Mouse (Mus musculus) embryonic facial prominence, embryonic 15.5 days (tissue): ENCODE measurements around the gene Slc5a4b. TPM values are rescaled to one million over a fixed set of nuclear protein-coding genes. Genes with fewer than 3 reads are reported as not detected.

Source experiments
- ATAC-seq: fragments of 200-750 bp; cut with Nextera tagmentation; 2 replicates; pipeline ENCODE4 v1.8.0; 2017; ENCODE audit warnings: low read depth, moderate TSS enrichment; ENCODE audit not compliant: insufficient number of reproducible peaks, low FRiP score, low TSS enrichment
- H3K27ac ChIP-seq: fragments of 300-500 bp; sonication (generic); replicated peaks from 2 replicates; pipeline ENCODE4 v1.5.1; 2015; ENCODE audit warnings: mild to moderate bottlenecking, inconsistent platforms
- H3K27me3 ChIP-seq: fragments of 300-500 bp; sonication (generic); 2 replicates; pipeline ENCODE4 v1.6.1; 2015; ENCODE audit warnings: inconsistent platforms
- H3K36me3 ChIP-seq: fragments of 300-500 bp; sonication (generic); 2 replicates; pipeline ENCODE4 v1.6.1; 2015; ENCODE audit warnings: mild to moderate bottlenecking, inconsistent platforms
- H3K4me1 ChIP-seq: fragments of 300-500 bp; sonication (generic); 2 replicates; pipeline ENCODE4 v1.6.1; 2015; ENCODE audit warnings: inconsistent platforms
- H3K4me2 ChIP-seq: fragments of 300-500 bp; sonication (generic); replicated peaks from 2 replicates; pipeline ENCODE4 v1.6.1; 2015; ENCODE audit warnings: mild to moderate bottlenecking, inconsistent platforms
- H3K4me3 ChIP-seq: fragments of 300-500 bp; sonication (generic); replicated peaks from 2 replicates; pipeline ENCODE4 v1.5.1; 2015; ENCODE audit warnings: mild to moderate bottlenecking, inconsistent platforms
- H3K9ac ChIP-seq: fragments of 300-500 bp; sonication (generic); 2 replicates; pipeline ENCODE4 v1.6.1; 2015; ENCODE audit warnings: inconsistent platforms
- H3K9me3 ChIP-seq: fragments of 300-500 bp; sonication (generic); replicated peaks from 2 replicates; pipeline ENCODE4 v1.6.1; 2016; ENCODE audit warnings: inconsistent platforms
- WGBS: fragments of 180-500 bp; shearing (Covaris S2); methylation state at CpG from one replicate; pipeline ENCODE4 v1.1.7; 2015; 5-methylcytosine and 5-hydroxymethylcytosine counted together
- polyA plus RNA-seq: library from polyadenylated mRNA; unstranded; fragments of >200 nt; fragmentation: Nextera tagmentation; extraction: Ambion mirVana; gene quantifications from 2 replicates; pipeline ENCODE4 v1.2.1, GENCODE M21; 2015

Slc5a4b gene
- polyA plus RNA-seq, result not detected in 2 replicates

DNA sequence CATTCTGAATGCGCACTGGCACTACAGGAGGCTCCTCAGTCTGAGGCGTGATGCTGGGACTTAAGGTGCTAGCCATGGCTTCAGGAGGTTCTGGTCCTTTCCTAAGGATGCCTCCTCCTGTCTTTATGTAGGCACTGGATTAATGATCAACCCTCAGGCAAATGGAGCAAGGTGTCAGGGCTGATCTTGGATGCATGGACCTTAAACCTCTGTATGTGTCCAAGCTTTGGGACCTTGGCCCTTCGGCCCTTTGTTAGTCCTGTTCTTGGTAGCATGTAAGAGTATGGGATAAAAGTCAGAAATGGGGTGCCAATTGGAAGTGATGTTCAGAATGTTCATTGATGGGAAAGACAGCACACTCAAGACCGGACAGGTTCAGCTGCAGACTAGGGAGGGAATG is at the start of gene Slc5a4b:
Gene Slc5a4b (minus strand): TSS at position 101 of the 400 bp plus-strand sequence.
- WGBS, result 87% methylated on average over 4 of the region's 4 CpGs

DNA sequence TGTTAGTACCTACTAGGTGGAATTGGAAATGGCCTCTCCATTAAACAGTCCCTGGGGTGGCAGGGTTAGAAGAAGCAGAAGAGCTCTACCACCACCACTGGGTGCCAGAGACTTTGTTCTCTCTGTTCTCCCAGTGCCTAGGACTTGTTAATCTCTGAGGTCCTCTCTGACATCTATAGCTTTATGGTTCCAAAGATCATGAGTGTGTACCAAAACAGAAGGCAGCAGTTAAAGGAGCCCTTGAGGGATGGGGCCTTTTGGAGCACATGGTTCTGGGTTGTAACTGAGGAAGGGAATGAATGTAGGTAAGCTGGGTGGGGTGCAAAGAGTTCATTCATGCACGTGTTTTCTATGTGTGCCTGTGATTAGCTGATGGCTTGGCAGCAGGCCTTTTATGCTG is 47.2 kb upstream of the Slc5a4b start:
- no peaks in the 10 kb centered on the region for H3K4me1 ChIP-seq
- H3K9ac ChIP-seq, result no peak overlapping the region
- H3K4me3 ChIP-seq, result no peak overlapping the region
- H3K27me3 ChIP-seq, result no peaks in the 10 kb centered on the region
- H3K36me3 ChIP-seq, result no peaks in the 10 kb centered on the region
- WGBS, result 71% methylated on average over 1 of the region's 1 CpGs
- no peak for ATAC-seq
- H3K27ac ChIP-seq, result no peak overlapping the region
- H3K4me2 ChIP-seq, result no peak overlapping the region
- H3K9me3 ChIP-seq, result no peaks in the 10 kb centered on the region

More for the DNA sequence above, at the start of gene Slc5a4b:
- no peaks in the 10 kb centered on the region for H3K4me1 ChIP-seq
- H3K27ac ChIP-seq, result no peak within 1 kb of the TSS
- no peak for ATAC-seq
- no peak within 1 kb of the TSS for H3K4me3 ChIP-seq
- H3K36me3 ChIP-seq, result no peaks in the 10 kb centered on the region
- H3K27me3 ChIP-seq, result no peaks in the 10 kb centered on the region
- H3K9ac ChIP-seq, result no peak within 1 kb of the TSS
- no peak within 1 kb of the TSS for H3K4me2 ChIP-seq
- H3K9me3 ChIP-seq, result no peaks in the 10 kb centered on the region

DNA sequence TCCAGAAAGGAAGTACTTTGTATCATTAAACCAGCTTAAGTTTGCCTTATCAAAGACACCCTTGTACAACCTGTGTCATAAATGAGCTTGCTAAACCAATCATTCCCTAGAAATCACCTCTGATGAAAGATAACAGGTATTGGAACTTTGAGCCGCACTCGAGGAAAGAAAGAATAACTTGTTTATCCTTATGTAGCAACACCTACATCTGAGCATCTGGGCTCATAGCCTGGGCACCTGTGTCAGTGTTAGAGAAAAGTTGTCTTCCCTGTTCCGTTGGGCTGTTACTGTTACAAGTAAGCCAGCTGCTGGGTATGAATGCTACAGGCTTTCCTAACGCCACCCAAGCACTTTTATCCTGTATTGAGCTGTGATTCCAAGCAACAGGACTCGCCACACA is 46.8 kb upstream of the Slc5a4b start:
- H3K4me3 ChIP-seq, result no peak overlapping the region
- no peak overlapping the region for H3K4me2 ChIP-seq
- no peak overlapping the region for H3K27ac ChIP-seq
- no peak overlapping the region for H3K9ac ChIP-seq
- no peaks in the 10 kb centered on the region for H3K27me3 ChIP-seq
- no peaks in the 10 kb centered on the region for H3K4me1 ChIP-seq
- no peaks in the 10 kb centered on the region for H3K9me3 ChIP-seq
- no peaks in the 10 kb centered on the region for H3K36me3 ChIP-seq
- no peak for ATAC-seq
- 74% methylated on average over 5 of the region's 5 CpGs for WGBS

DNA sequence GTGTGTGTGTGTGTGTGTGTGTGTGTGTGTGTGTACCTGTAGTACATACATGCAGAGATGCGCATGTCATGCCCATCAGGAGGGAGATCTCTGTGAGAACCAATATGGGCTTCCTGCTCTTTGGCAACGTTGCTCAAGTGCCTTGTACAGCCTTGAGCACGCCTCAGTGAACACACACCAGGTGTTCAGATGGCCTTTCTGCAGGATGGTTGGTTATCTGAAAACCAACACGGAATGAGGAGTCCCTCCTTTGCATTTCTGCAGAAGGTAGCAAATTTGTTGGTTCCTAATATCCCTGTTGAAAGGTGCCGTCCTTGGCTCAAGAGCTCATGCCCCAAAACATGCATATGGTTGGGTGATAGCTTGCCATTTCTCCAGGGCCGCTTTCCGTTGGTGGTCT is 45.1 kb upstream of the Slc5a4b start:
- Histone ChIP-seq H3K4me3 (no peak overlapping the region), H3K27me3 (no peaks in the 10 kb centered on the region), H3K9ac (no peak overlapping the region), H3K36me3 (no peaks in the 10 kb centered on the region), H3K27ac (no peak overlapping the region), H3K9me3 (no peaks in the 10 kb centered on the region), H3K4me2 (no peak overlapping the region), H3K4me1 (no peaks in the 10 kb centered on the region)
- 83% methylated on average over 7 of the region's 7 CpGs for WGBS
- ATAC-seq, result no peak

DNA sequence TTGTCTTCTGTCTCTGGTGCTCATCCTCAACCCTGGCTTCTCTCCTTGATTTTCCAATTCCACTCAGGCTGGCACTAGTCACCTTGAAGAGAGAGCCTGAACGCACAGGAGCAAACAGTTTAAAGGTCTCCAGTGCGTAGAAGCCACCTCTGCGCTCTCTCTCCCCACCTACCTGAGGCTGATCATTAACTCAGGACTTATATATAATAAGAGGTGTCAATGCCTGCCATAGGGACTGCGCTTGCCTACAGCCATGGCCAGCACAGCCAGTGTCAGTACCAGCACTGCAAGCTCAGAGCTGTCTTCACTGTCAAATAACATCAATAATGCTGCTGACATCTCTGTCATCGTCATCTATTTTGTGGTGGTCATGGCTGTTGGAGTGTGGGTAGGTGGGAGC is 36.5 kb upstream of the Slc5a4b start, which contains the start of gene Slc5a4a:
Gene Slc5a4a (plus strand): TSS at position 174 of the 400 bp plus-strand sequence.
- no peak for ATAC-seq
- Histone ChIP-seq H3K9me3 (no peaks in the 10 kb centered on the region), H3K4me2 (no peak within 1 kb of the TSS), H3K36me3 (no peaks in the 10 kb centered on the region), H3K4me3 (no peak within 1 kb of the TSS), H3K27me3 (no peaks in the 10 kb centered on the region), H3K9ac (no peak within 1 kb of the TSS), H3K4me1 (no peaks in the 10 kb centered on the region), H3K27ac (no peak within 1 kb of the TSS)
- 88% methylated on average over 5 of the region's 5 CpGs for WGBS

DNA sequence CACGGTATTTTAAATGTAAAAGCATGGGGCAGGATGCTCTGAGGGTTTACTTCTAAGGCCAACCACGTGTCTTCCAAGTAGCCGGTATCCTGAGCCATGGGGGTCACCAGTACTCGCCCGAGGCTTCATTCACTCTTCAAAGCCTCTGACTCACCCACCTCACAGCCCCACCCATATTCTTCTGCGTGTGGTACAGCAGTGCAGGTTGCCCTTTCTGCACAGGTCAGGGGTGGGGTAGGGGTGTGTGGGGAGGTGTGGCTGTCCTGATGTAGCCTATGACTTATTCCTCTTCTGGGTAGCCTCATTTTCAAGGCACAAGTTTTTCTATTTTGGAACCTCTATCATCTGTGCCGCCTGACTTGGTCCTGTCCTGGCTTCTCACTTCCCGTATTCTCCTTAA is 36.1 kb upstream of the Slc5a4b start:
- no peak for ATAC-seq
- Histone ChIP-seq H3K27me3 (no peaks in the 10 kb centered on the region), H3K9ac (no peak overlapping the region), H3K36me3 (no peaks in the 10 kb centered on the region), H3K27ac (no peak overlapping the region), H3K4me3 (no peak overlapping the region), H3K4me2 (no peak overlapping the region), H3K9me3 (no peaks in the 10 kb centered on the region), H3K4me1 (no peaks in the 10 kb centered on the region)
- 57% methylated on average over 8 of the region's 8 CpGs for WGBS

DNA sequence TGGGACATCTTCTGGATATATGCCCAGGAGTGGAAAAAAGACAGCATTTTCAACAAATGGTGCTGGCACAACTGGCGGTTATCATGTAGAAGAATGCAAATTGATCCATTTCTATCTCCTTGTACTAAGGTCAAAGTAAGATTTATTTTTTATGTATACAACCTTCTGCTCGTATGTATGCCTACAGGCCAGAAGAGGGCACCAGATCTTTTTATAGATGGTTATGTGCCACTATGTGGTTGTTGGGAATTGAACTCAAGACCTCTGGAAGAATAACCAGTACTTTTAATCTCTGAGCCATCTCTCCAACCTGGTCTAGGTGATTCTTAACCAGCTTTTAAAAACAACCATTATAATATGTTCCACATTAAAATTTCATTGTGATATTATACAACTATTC is 25.6 kb upstream of the Slc5a4b start:
- Histone ChIP-seq H3K4me3 (no peak overlapping the region), H3K9me3 (no peaks in the 10 kb centered on the region), H3K27me3 (no peaks in the 10 kb centered on the region), H3K4me2 (no peak overlapping the region), H3K36me3 (no peaks in the 10 kb centered on the region), H3K4me1 (no peaks in the 10 kb centered on the region), H3K27ac (no peak overlapping the region), H3K9ac (no peak overlapping the region)
- ATAC-seq, result no peak
- WGBS, result 80% methylated on average over 2 of the region's 2 CpGs

DNA sequence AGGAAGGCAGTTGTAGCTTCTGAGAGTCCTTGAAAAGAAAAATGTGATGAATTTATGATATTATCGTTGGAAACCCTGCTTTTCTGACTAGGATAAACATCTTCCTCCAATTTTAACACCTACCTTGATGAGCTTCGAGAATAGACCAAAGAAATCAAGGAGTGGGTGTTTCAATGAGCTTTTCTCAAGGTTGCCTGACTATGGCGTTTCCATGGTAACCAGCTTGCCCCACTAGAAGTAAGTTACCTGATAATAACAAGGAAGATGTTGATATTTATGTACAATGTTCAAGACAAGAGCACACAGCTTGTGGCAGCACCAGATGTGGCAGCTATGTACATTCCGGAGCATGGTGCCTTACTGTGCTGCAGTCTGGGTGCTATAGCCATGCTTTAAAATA is 21.7 kb upstream of the Slc5a4b start:
- Histone ChIP-seq H3K36me3 (no peaks in the 10 kb centered on the region), H3K4me3 (no peak overlapping the region), H3K9me3 (no peaks in the 10 kb centered on the region), H3K27me3 (no peaks in the 10 kb centered on the region), H3K4me2 (no peak overlapping the region), H3K4me1 (no peaks in the 10 kb centered on the region), H3K27ac (no peak overlapping the region), H3K9ac (no peak overlapping the region)
- 79% methylated on average over 4 of the region's 4 CpGs for WGBS
- no peak for ATAC-seq

DNA sequence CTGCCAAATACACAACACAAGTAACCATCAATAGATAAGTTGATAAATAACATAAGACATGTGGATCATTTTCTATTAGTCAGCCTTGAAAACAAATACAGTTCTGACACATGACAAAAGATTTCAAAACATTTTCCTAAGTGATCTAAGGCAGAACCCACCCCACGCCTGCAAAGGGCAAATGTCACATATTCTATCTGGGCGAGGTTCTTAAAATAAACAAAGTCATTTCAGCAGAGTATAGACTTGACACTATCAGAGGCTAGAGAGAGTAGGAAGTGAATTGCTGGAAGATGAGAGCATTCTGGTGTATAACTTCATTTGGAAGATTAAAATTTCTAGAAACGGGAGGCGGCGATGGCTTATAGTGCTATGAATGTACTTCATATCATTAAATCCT is 10.7 kb upstream of the Slc5a4b start:
- ATAC-seq, result no peak
- no peaks in the 10 kb centered on the region for H3K27me3 ChIP-seq
- no peaks in the 10 kb centered on the region for H3K4me1 ChIP-seq
- no peak overlapping the region for H3K9ac ChIP-seq
- no peaks in the 10 kb centered on the region for H3K9me3 ChIP-seq
- 77% methylated on average over 5 of the region's 5 CpGs for WGBS
- H3K36me3 ChIP-seq, result no peaks in the 10 kb centered on the region
- H3K4me3 ChIP-seq, result no peak overlapping the region
- H3K4me2 ChIP-seq, result no peak overlapping the region
- no peak overlapping the region for H3K27ac ChIP-seq

DNA sequence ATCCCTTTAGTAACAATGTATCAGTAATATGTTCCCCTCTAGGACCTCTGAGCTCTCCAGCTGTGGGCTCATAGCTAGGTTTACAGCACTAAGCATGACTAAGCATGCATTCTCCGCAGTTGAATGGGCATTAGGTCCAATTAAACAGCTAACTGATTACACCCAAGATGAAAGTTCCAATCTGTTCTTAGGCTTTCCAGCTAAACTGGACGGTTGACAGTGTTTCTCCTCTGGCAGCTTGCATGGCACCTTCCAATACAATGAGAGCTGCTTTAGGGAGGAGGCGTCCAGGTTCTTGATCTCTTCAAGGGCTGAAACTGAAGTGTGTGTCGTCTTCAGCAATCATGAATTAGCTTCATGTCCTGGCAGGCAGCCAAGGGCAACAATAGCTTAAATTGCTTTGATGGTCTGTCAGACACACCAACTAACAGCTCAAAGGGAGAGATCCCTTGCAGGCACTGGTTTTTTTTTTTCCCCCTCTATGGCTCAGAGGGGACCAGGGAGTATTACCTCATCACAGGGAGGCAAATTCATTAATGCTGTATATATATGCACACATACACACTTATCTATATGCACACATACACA is 9.5 kb upstream of the Slc5a4b start:
- no peak for ATAC-seq
- H3K27ac ChIP-seq, result no peak overlapping the region
- no peaks in the 10 kb centered on the region for H3K4me1 ChIP-seq
- no peaks in the 10 kb centered on the region for H3K27me3 ChIP-seq
- no peak overlapping the region for H3K4me3 ChIP-seq
- no peaks in the 10 kb centered on the region for H3K36me3 ChIP-seq
- 46% methylated on average over 4 of the region's 4 CpGs for WGBS
- no peak overlapping the region for H3K9ac ChIP-seq
- H3K4me2 ChIP-seq, result no peak overlapping the region
- H3K9me3 ChIP-seq, result no peaks in the 10 kb centered on the region

DNA sequence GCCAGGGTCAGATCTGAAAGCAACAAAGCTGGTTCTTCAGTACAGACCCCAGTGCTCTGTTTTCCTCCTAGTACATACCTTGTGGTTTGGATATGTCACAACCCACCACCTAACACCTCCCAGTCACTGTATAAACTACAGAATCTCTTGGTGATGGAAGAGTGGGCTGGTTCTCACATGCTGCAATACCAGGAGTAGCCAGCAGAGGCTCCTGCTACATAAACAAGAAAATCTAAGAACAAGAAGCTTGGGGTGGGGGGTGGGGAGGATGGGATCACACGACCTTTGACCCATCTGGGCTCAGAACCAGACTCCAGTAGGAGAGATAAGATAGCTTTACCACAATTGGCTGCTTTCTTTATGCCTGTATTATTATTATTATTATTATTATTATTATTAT is 8.0 kb upstream of the Slc5a4b start:
- Histone ChIP-seq H3K4me1 (no peaks in the 10 kb centered on the region), H3K27ac (no peak overlapping the region), H3K9ac (no peak overlapping the region), H3K36me3 (no peaks in the 10 kb centered on the region), H3K27me3 (no peaks in the 10 kb centered on the region), H3K4me3 (no peak overlapping the region), H3K9me3 (no peaks in the 10 kb centered on the region), H3K4me2 (no peak overlapping the region)
- ATAC-seq, result no peak
- 3% methylated on average over 1 of the region's 1 CpGs for WGBS

DNA sequence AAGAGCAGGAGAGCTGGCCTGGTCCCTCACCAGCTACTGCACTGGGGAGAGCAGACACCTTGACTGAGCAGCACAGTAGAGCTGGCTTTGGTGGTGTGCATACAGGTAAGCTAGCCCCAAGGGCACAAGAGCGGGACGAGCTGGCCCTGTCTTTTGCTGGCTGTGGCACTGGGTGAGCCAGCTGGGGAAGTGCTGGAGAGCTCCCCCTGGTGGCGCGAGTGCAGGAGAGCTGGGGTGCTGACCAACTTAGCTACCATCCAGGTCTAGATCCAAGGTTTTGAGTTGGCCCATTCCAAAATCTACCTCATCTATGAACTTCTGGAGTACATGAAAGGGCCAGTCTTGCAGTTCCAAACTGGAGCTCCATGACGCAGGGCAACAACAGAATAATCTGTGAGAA is 7.2 kb upstream of the Slc5a4b start:
- H3K4me2 ChIP-seq, result no peak overlapping the region
- no peak for ATAC-seq

More for the DNA sequence above, 7.2 kb upstream of the Slc5a4b start:
- no peak overlapping the region for H3K4me3 ChIP-seq
- no peaks in the 10 kb centered on the region for H3K4me1 ChIP-seq
- no peak overlapping the region for H3K9ac ChIP-seq
- H3K27me3 ChIP-seq, result no peaks in the 10 kb centered on the region
- 23% methylated on average over 5 of the region's 5 CpGs for WGBS
- no peaks in the 10 kb centered on the region for H3K9me3 ChIP-seq
- H3K27ac ChIP-seq, result no peak overlapping the region
- H3K36me3 ChIP-seq, result no peaks in the 10 kb centered on the region
